Mouse (Mus musculus): ENCODE data around the gene Eef1a2. TPM values are rescaled to one million over a fixed set of nuclear protein-coding genes. Genes with fewer than 3 reads are reported as not detected.
"Not testable (repeated sequence)": the region's sequence is repeated elsewhere in the genome, so short reads cannot be mapped to it uniquely, and the experiment has no call there.

The Eef1a2 gene
- 10 to 100 TPM; 76.3 to 76.6 TPM for total RNA-seq (2021)
- long read RNA-seq, experiment 1, transcript Eef1a2-201 (8 exons, 2,084 nt): major isoform, 5 of 9 reads
- long read RNA-seq, experiment 1, partial matches to known transcripts: 4 of 9 reads
- long read RNA-seq, experiment 1, other reads (novel, unspliced or antisense): 0 of 9 reads
- long read RNA-seq, experiment 2, transcript Eef1a2-201 (8 exons, 2,084 nt): major isoform, 9 of 17 reads
- long read RNA-seq, experiment 2, partial matches to known transcripts: 7 of 17 reads
- long read RNA-seq, experiment 2, other reads (novel, unspliced or antisense): 1 of 17 reads

- DNase-seq (ENCODE audit: low spot score in 2 of 2): no peak
These were observed at the start of gene Eef1a2 for GRCm38 (mm10) chr2:181156248-181157121. Gene Eef1a2, minus strand, starts transcription at chr2:181157014.

- DNase-seq (ENCODE audit: low spot score in 2 of 2): no peak
These were observed 49.3 kb upstream of the Eef1a2 start for GRCm38 (mm10) chr2:181206118-181206517.

- no peak for DNase-seq (ENCODE audit: low spot score in 2 of 2)
These were observed 48.9 kb upstream of the Eef1a2 start for GRCm38 (mm10) chr2:181205678-181206077.

- DNase-seq (ENCODE audit: low spot score in 2 of 2): no peak
These were observed 46.1 kb upstream of the Eef1a2 start for GRCm38 (mm10) chr2:181202886-181203285.

- DNase-seq (ENCODE audit: low spot score in 2 of 2): no peak
These were observed 45.6 kb upstream of the Eef1a2 start, which contains the start of gene Ptk6 for GRCm38 (mm10) chr2:181202422-181202821. Gene Ptk6, minus strand, starts transcription at chr2:181202789.

GRCm38 (mm10) chr2:181201606-181202005, 44.8 kb upstream of the Eef1a2 start:
- no peak for DNase-seq (ENCODE audit: low spot score in 2 of 2)

GRCm38 (mm10) chr2:181196628-181197300, 40.0 kb upstream of the Eef1a2 start:
- no peak for DNase-seq (ENCODE audit: low spot score in 2 of 2)

- DNase-seq (ENCODE audit: low spot score in 2 of 2): no peak
These were observed 36.2 kb upstream of the Eef1a2 start for GRCm38 (mm10) chr2:181193044-181193443.

GRCm38 (mm10) chr2:181191936-181192335, 35.1 kb upstream of the Eef1a2 start:
- no peak for DNase-seq (ENCODE audit: low spot score in 2 of 2)

GRCm38 (mm10) chr2:181191385-181191784, 34.6 kb upstream of the Eef1a2 start:
- DNase-seq (ENCODE audit: low spot score in 2 of 2): not testable (repeated sequence)

- DNase-seq (ENCODE audit: low spot score in 2 of 2): no peak
These were observed 32.5 kb upstream of the Eef1a2 start for GRCm38 (mm10) chr2:181189321-181189720.

- DNase-seq (ENCODE audit: low spot score in 2 of 2): no peak
These were observed 31.9 kb upstream of the Eef1a2 start for GRCm38 (mm10) chr2:181188681-181189080.

- peak; percentile 74 to 83 for DNase-seq (ENCODE audit: low spot score in 2 of 2)
These were observed 30.5 kb upstream of the Eef1a2 start, which contains the start of gene Ppdpf for GRCm38 (mm10) chr2:181187121-181188000. Gene Ppdpf, plus strand, starts transcription at chr2:181187247.

GRCm38 (mm10) chr2:181186635-181187034, 29.8 kb upstream of the Eef1a2 start:
- DNase-seq (ENCODE audit: low spot score in 2 of 2): peak; percentile 37 to 64

GRCm38 (mm10) chr2:181180898-181181297, 24.1 kb upstream of the Eef1a2 start:
- no peak for DNase-seq (ENCODE audit: low spot score in 2 of 2)

- no peak for DNase-seq (ENCODE audit: low spot score in 2 of 2)
These were observed 21.7 kb upstream of the Eef1a2 start for GRCm38 (mm10) chr2:181178471-181178870.

GRCm38 (mm10) chr2:181178015-181178414, 21.2 kb upstream of the Eef1a2 start:
- no peak for DNase-seq (ENCODE audit: low spot score in 2 of 2)

- DNase-seq (ENCODE audit: low spot score in 2 of 2): no peak
These were observed 17.8 kb upstream of the Eef1a2 start for GRCm38 (mm10) chr2:181174646-181175045.

- DNase-seq (ENCODE audit: low spot score in 2 of 2): no peak
These were observed 9.7 kb upstream of the Eef1a2 start for GRCm38 (mm10) chr2:181166469-181166868.

- DNase-seq (ENCODE audit: low spot score in 2 of 2): no peak
These were observed 4.0 kb upstream of the Eef1a2 start for GRCm38 (mm10) chr2:181160821-181161220.

- DNase-seq (ENCODE audit: low spot score in 2 of 2): no peak
These were observed 3.0 kb upstream of the Eef1a2 start for GRCm38 (mm10) chr2:181159771-181160170.
